Mouse (Mus musculus) hindbrain, embryonic 12.5 days (tissue): ENCODE data around the gene Wnk4. TPM values are rescaled to one million over a fixed set of nuclear protein-coding genes. Genes with fewer than 3 reads are reported as not detected.

Source experiments
- ATAC-seq: fragments of 200-750 bp; cut with Nextera tagmentation; 2 replicates; pipeline ENCODE4 v1.8.0; 2017; ENCODE audit warnings: moderate TSS enrichment; ENCODE audit not compliant: low FRiP score
- H3K27ac ChIP-seq: fragments of 300-500 bp; sonication (generic); 2 replicates; pipeline ENCODE4 v1.5.1; 2016; ENCODE audit warnings: mild to moderate bottlenecking
- H3K27me3 ChIP-seq: fragments of 300-500 bp; sonication (generic); 2 replicates; pipeline ENCODE4 v1.6.1; 2016; ENCODE audit warnings: mild to moderate bottlenecking
- H3K36me3 ChIP-seq: fragments of 300-500 bp; sonication (generic); 2 replicates; pipeline ENCODE4 v1.6.1; 2016; ENCODE audit warnings: mild to moderate bottlenecking
- H3K4me1 ChIP-seq: fragments of 300-500 bp; sonication (generic); 2 replicates; pipeline ENCODE4 v1.6.1; 2016
- H3K4me2 ChIP-seq: fragments of 300-500 bp; sonication (generic); replicated peaks from 2 replicates; pipeline ENCODE4 v1.6.1; 2016; ENCODE audit warnings: mild to moderate bottlenecking
- H3K4me3 ChIP-seq: fragments of 300-500 bp; sonication (generic); 2 replicates; pipeline ENCODE4 v1.5.1; 2016; ENCODE audit warnings: mild to moderate bottlenecking
- H3K9ac ChIP-seq: fragments of 300-500 bp; sonication (generic); 2 replicates; pipeline ENCODE4 v1.6.1; 2016; ENCODE audit warnings: mild to moderate bottlenecking, moderate library complexity
- H3K9me3 ChIP-seq: fragments of 300-500 bp; sonication (generic); replicated peaks from 2 replicates; pipeline ENCODE4 v1.6.1; 2016; ENCODE audit warnings: mild to moderate bottlenecking
- WGBS: fragments of 180-500 bp; shearing (Covaris S2); methylation state at CpG from one replicate; pipeline ENCODE4 v1.1.7; 2016; 5-methylcytosine and 5-hydroxymethylcytosine counted together
- polyA plus RNA-seq: library from polyadenylated mRNA; unstranded; fragments of >200 nt; fragmentation: Nextera tagmentation; extraction: Ambion mirVana; gene quantifications from 2 replicates; pipeline ENCODE4 v1.2.1, GENCODE M21; 2016

Gene Wnk4
- polyA plus RNA-seq, 1 experiment from 2014 or later: 9.5 TPM

DNA sequence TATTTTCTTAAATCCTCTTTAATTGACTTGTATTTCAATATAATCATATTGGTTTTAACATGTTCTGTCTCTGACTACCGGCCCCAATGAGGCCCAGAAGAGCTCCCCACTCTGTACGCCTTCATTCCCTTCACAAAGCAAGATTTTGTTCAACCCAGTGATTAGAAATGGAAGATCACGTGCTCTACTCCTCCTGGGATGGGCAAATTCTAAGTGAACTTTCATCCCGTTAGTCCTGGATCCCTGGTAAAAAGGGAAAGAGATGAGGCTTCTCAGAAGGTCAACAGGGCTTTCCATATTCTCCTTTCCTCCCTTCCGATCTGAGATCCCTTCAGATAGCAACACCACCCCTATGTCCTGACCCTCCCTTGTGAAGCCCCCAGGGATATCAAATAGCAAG lies 29.8 kb upstream of the Wnk4 start:
- ATAC-seq: no peak

DNA sequence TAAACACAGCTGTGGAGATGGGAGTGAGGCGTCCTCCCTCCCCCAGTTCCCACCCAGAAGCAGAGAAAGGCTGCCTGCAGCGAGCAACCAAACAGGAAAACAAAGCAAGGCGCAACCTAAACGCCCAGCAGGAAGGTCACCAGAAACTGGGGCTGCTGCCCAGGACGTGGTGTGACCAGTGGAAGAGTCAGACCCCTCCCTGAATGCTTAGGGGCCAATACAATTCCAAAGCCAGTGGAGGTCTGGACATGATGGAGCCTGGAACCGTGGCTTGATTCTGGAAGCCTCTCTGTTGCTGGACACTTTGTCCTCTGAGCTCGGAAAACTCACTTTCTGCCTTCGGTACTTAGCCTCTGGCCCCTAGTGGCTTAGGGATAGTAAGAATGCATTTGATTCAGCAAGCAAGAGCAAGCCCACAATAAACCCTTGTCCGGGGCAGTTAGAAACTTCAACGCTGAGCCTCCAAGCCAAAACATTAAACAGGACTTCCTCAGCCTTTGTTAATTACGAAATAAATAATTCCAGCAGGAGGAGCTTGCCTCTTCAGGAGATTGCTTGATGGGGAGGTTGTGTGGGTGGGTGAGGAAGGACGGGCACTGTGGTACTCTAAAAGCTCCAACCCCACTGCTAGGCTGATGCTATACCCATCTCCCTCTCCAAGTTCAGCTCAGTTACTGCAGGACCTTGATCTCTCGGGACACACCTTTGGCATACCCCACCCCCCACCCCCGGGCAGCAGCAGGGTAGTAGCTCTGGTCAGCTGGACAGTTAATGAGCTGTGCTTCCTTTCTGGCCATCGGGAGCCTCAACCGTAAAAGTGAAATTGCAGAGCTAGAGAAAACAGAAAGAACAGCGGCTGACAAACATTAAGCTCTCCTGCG lies 29.1 kb upstream of the Wnk4 start:
- no peak overlapping the region for H3K4me3 ChIP-seq
- no peak for ATAC-seq
- H3K9ac ChIP-seq: no peak overlapping the region

More for the DNA sequence above, 29.8 kb upstream of the Wnk4 start:
- 14% methylated on average over 5 of the region's 5 CpGs for WGBS
- Histone ChIP-seq H3K9me3 (no peaks in the 10 kb centered on the region), H3K4me1 (peaks cover 21% of the 10 kb centered on the region), H3K9ac (no peak overlapping the region), H3K4me3 (no peak overlapping the region), H3K27ac (peak overlapping the region; percentile 45), H3K36me3 (no peaks in the 10 kb centered on the region), H3K27me3 (peaks cover 16% of the 10 kb centered on the region), H3K4me2 (peak overlapping the region; percentile 24; the same call in 1 of the 2 replicates)

DNA sequence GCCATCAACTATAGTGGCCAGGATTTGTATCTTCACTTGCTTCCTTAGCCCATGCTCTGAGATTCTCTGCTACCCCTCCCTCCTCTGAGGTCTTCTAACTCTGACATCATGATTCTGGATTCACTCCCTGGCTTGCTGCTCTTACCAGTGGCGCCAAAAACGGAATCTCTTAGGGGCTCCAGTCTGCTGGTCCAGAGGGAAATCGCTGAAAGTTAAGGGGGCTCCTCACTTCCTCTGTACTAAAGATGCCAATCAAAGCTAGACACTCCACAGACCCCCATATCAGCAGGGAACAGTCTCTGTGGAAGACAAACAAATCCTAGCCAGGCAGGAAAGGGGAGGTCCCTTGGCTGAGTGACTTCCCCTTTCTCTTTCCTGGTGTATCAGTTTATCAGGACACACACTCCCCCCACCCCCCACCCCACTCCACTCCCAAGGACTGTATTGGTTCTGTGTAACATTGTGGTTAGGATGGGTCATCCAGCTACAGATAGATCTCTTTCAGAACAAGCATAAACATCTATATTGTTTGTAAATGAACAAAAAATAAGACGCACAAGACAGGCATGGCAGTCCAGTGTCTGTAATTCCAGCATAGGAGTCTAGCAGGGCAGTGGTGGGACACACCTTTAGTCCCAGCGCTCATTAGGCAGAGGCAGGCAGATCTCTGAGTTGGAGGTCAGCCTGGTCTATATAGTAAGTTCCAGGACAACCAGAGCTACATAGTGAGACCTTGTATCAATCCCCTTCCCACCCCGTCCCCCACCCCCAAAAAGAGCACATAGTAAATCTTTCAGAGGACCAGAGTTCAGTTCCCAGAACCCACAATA lies 28.1 kb upstream of the Wnk4 start:
- H3K36me3 ChIP-seq: no peaks in the 10 kb centered on the region
- no peak overlapping the region for H3K9ac ChIP-seq
- 63% methylated on average over 6 of the region's 6 CpGs for WGBS
- H3K4me2 ChIP-seq: 0 out of 2 replicates have a peak overlapping the region, but pooled peaks have one; percentile 24
- H3K4me3 ChIP-seq: no peak overlapping the region
- no peak for ATAC-seq
- peaks cover 17% of the 10 kb centered on the region for H3K4me1 ChIP-seq
- H3K27ac ChIP-seq: peak overlapping the region; percentile 45
- H3K9me3 ChIP-seq: no peaks in the 10 kb centered on the region
- peaks cover 16% of the 10 kb centered on the region for H3K27me3 ChIP-seq

More for the DNA sequence above, 29.1 kb upstream of the Wnk4 start:
- WGBS: 8% methylated on average over 18 of the region's 18 CpGs
- peaks cover 16% of the 10 kb centered on the region for H3K27me3 ChIP-seq
- peak overlapping the region; percentile 45 for H3K27ac ChIP-seq
- no peaks in the 10 kb centered on the region for H3K9me3 ChIP-seq
- H3K4me2 ChIP-seq: peak overlapping the region; percentile 24
- H3K36me3 ChIP-seq: no peaks in the 10 kb centered on the region
- H3K4me1 ChIP-seq: peaks cover 17% of the 10 kb centered on the region

DNA sequence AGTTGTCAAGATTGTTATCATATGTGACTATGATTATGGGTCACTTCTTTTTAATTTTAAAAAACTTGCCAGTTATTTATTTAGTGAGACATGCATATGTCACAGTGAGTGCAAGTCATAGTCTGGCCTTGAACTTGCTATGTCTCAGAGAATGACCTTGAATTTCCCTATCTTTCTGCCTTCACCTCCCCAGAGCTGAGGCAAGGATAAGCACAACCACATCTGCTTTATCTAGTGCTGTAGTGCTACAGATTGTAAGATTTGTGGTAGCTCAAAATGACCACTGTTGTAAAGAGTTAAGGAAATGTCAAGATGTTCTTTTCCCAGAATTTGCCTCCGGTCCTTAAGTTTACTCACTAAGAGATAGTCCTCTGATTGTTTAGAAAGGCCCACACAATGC lies 27.1 kb upstream of the Wnk4 start:
- H3K36me3 ChIP-seq: no peaks in the 10 kb centered on the region
- H3K4me2 ChIP-seq: no peak overlapping the region
- H3K9me3 ChIP-seq: no peaks in the 10 kb centered on the region
- H3K4me1 ChIP-seq: peaks cover 17% of the 10 kb centered on the region
- H3K27ac ChIP-seq: no peak overlapping the region
- no peak overlapping the region for H3K4me3 ChIP-seq
- peaks cover 16% of the 10 kb centered on the region for H3K27me3 ChIP-seq
- WGBS: 87% methylated on average over 1 of the region's 1 CpGs
- no peak overlapping the region for H3K9ac ChIP-seq
- no peak for ATAC-seq

DNA sequence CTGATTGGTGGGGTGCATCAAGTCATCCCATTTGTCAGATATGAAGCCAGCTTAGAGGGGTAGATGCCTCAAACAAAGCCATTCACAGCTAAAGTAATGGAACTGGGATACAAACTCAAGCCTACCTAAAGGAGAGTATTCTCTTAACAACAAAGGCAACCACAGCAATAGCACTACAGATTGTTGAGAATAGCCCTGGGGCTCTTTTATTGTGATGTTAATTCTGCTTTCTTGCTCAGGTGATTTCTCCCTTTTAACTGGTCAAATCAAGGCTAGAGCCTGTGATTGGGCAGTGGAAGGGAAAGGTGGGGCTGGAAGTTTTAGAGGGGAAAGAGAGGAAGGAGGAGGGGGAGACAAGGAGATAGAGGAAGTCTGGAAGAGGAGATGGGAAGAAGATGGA lies 26.2 kb upstream of the Wnk4 start:
- H3K4me1 ChIP-seq: peaks cover 17% of the 10 kb centered on the region
- H3K27ac ChIP-seq: no peak overlapping the region
- no peak overlapping the region for H3K4me2 ChIP-seq
- no peak overlapping the region for H3K4me3 ChIP-seq
- no peak overlapping the region for H3K9ac ChIP-seq
- no peak for ATAC-seq
- no peaks in the 10 kb centered on the region for H3K9me3 ChIP-seq
- H3K27me3 ChIP-seq: peaks cover 16% of the 10 kb centered on the region
- no peaks in the 10 kb centered on the region for H3K36me3 ChIP-seq

DNA sequence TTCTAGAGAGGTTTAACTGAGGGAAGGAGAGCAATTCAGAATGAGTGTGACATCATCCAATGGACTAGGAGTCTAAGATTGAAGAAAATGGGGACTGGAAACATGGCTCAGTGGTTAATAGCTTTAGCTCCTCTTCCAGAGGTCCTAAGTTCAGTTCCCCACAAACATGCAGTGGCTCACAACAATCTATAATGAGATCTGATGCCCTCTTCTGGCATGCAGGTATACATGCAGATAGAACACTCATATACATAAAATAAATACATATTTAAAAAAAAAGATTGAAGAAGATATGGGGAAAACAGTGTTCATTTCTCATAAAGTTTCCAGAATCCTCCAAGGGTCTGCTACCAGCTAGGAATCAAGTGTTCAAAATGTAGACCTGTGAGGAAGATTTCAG lies 24.9 kb upstream of the Wnk4 start:
- H3K9ac ChIP-seq: no peak overlapping the region

DNA sequence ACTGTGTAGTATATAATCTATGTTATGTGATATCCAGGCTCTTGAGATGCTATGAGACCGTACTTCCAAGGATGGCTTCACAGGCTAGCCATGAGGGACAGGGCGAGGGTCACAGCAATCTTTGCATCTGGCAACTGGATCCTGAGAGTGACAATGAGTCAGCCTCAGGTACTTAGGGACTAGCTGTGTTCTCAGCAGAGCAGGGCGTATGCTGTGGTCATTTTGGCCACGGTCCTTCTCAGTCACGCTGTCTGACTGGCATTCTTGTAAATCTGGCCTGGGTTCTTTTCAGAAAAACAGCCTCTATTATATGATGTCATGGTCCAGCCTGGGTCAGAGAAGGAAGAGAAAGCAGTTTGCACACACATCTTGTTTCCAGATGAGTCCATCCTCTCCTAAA lies 23.6 kb upstream of the Wnk4 start:
- no peak overlapping the region for H3K4me3 ChIP-seq

More for the DNA sequence above, 24.9 kb upstream of the Wnk4 start:
- peaks cover 13% of the 10 kb centered on the region for H3K27me3 ChIP-seq
- H3K9me3 ChIP-seq: no peaks in the 10 kb centered on the region
- H3K27ac ChIP-seq: no peak overlapping the region
- H3K4me2 ChIP-seq: no peak overlapping the region
- no peak for ATAC-seq
- H3K36me3 ChIP-seq: no peaks in the 10 kb centered on the region
- peaks cover 9% of the 10 kb centered on the region for H3K4me1 ChIP-seq
- no peak overlapping the region for H3K4me3 ChIP-seq

DNA sequence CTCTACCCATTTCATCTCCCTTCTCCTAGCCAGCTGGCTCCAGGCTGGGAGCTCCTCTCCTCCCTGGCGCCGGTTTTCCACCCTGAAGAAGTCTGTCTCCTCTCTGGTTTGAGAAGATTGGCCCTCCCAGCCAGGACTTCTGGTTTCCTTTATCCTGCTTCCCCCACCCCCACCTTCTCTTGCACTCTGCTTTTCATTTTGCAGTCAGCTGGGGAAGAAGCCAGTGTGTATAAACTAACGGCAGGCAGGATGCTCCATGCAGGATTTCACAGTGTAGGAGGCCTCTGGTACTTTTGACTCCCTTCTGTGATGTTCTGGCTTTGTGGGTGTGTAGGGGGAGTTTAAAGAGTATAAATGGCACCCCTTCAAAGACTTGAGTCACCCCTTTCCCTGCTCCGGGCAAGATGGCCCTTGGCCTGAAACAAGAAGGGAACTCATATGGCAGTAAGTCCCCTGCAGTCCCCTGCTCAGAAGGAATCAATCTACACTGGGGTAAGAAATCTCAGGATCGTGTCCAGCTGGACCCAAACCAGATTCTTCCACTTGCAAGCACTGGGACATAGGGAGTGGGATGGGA lies 22.2 kb upstream of the Wnk4 start:
- H3K27me3 ChIP-seq: no peaks in the 10 kb centered on the region
- no peaks in the 10 kb centered on the region for H3K9me3 ChIP-seq
- no peak overlapping the region for H3K4me3 ChIP-seq
- H3K36me3 ChIP-seq: no peaks in the 10 kb centered on the region
- 61% methylated on average over 5 of the region's 5 CpGs for WGBS
- H3K4me2 ChIP-seq: no peak overlapping the region
- ATAC-seq: no peak
- H3K9ac ChIP-seq: no peak overlapping the region
- H3K27ac ChIP-seq: no peak overlapping the region
- no peaks in the 10 kb centered on the region for H3K4me1 ChIP-seq

More for the DNA sequence above, 23.6 kb upstream of the Wnk4 start:
- H3K4me1 ChIP-seq: no peaks in the 10 kb centered on the region; the same call in 1 of the 2 replicates
- no peak overlapping the region for H3K9ac ChIP-seq
- 0 out of 2 replicates have a peak, but pooled peaks cover 1% of the 10 kb centered on the region for H3K27me3 ChIP-seq
- H3K36me3 ChIP-seq: no peaks in the 10 kb centered on the region
- H3K4me2 ChIP-seq: no peak overlapping the region
- ATAC-seq: no peak
- 91% methylated on average over 5 of the region's 5 CpGs for WGBS
- no peak overlapping the region for H3K27ac ChIP-seq
- H3K9me3 ChIP-seq: no peaks in the 10 kb centered on the region

DNA sequence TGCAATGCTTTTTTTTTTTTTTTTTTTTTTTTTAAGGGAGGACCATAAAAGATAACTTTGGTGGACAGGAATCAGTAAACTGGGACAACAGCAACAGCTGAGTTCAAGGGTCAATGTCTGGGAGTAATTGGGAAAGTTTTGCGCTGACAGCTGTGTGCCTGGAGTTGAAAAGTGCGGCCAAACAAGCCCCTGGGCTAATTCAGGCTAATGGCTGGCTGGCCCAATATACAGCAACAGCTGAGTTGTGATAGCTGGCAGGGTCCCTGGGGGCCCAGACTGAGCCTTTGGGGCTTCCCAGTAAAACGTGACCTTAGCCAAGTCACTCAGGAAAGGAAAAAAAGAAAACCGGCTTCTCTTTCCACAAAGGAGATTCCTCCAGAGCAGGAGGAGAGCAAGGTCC lies 15.3 kb upstream of the Wnk4 start:
- Histone ChIP-seq H3K27me3 (peaks cover 37% of the 10 kb centered on the region), H3K9ac (no peak overlapping the region; the same call in 1 of the 2 replicates), H3K36me3 (no peaks in the 10 kb centered on the region), H3K9me3 (no peaks in the 10 kb centered on the region), H3K4me3 (no peak overlapping the region), H3K4me2 (0 out of 2 replicates have a peak overlapping the region, but pooled peaks have one; percentile 84), H3K4me1 (peaks cover 7% of the 10 kb centered on the region; the same call in 1 of the 2 replicates), H3K27ac (no peak overlapping the region)
- WGBS: 40% methylated on average over 4 of the region's 4 CpGs
- no peak for ATAC-seq

DNA sequence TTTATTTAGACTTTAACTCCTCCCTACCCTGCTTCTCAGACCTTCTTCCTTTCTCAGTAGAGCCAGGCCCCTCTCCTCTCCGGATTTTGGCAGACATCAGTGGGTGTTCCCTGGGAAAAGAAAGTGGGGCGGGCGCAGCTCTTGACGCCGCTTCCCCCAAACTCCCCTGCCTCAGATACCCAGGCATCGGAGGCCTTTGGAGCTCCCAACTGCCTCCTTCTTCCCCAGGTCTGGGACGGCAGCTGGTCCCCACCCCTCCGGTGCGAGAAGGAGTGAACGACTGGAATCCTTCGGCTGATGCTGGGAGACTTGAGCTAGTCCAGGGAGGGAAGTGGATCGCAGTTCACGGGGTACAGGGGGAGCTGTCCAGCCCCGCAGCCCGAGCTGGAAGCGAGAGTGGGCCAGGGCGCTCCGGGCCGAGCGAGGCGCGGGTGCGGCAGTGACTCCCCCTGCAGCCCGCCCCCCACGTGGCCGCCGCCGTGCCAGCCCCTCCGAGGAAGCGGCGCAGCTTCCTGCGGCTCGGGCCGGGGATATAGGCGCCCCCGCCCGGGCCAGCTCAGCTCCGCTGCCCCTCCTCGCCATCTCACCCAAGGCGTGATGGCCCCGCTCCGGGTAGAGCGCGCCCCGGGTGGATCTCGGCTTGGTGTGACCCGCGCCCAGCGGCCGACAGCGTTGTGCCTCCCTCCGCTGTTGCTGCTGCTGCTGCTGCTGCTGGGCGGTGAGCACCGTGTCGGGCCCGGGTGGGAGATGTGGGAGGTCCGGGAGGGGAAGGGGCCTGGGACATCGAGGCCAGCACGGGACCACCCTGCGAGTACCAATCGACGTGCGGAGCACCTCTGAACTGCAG lies 14.3 kb upstream of the Wnk4 start, which contains the start of gene Ramp2:
Gene Ramp2, plus strand, starts transcription at position 174 of the 847 bp plus-strand sequence.
- WGBS: under 1% methylated on average over 63 of the region's 63 CpGs
- Histone ChIP-seq H3K27me3 (peaks cover 37% of the 10 kb centered on the region), H3K9ac (peak within 1 kb of the TSS; percentile 77), H3K4me2 (peak within 1 kb of the TSS; percentile 84), H3K27ac (peak within 1 kb of the TSS; percentile 40; the same call in 1 of the 2 replicates), H3K4me1 (peaks cover 7% of the 10 kb centered on the region; the same call in 1 of the 2 replicates), H3K36me3 (no peaks in the 10 kb centered on the region), H3K9me3 (no peaks in the 10 kb centered on the region), H3K4me3 (peak within 1 kb of the TSS; percentile 57)
- peak; percentile 69 for ATAC-seq

DNA sequence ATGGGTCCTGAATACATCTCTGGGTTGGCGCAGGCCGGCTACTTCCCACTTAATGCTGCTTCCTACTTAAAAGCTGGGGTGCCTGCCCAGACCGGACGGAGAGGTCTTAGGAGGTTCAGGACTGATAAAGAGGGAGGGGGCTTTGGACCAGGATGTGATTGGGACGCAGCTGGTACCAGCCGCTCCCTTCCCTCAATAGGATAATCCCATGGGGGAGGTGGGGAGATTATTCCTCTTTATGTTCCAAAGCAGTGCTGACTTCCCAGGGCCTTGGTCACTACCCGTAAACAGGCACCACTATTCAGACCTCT lies 13.7 kb upstream of the Wnk4 start:
- Histone ChIP-seq H3K4me1 (peaks cover 7% of the 10 kb centered on the region; the same call in 1 of the 2 replicates), H3K36me3 (no peaks in the 10 kb centered on the region), H3K4me2 (peak overlapping the region; percentile 84), H3K27ac (peak overlapping the region; percentile 40; the same call in 1 of the 2 replicates), H3K4me3 (peak overlapping the region; percentile 57), H3K27me3 (peaks cover 37% of the 10 kb centered on the region), H3K9ac (peak overlapping the region; percentile 77), H3K9me3 (no peaks in the 10 kb centered on the region)
- 5% methylated on average over 7 of the region's 7 CpGs for WGBS
- ATAC-seq: no peak; the same call in 1 of the 2 replicates
